Mouse (Mus musculus) G1E-ER4 (cell line): Measurements from ENCODE around the gene Defb13. TPM values are rescaled to one million over a fixed set of nuclear protein-coding genes. Genes with fewer than 3 reads are reported as not detected.

Source experiments
- GATA1 ChIP-seq: IDR thresholded peaks from one replicate; pipeline ENCODE4 v1.8.0; 2012; ENCODE audit warnings: low read length, inconsistent platforms
- polyA plus RNA-seq: library from polyadenylated mRNA; stranded (reverse); fragments of >175 nt; gene quantifications from 2 replicates; pipeline ENCODE4 v1.2.3, GENCODE M21; 2012

The Defb13 gene
- polyA plus RNA-seq, 1 experiment, result not detected

- TF ChIP-seq GATA1, result no peak
These were observed 48.6 kb downstream of the Defb13 start for GRCm38 (mm10) chr8:21995181-21995580.

Other genes with a start within 250 kb of the Defb13 start
- gene AY761184, start 243.1 kb upstream of the Defb13 start, polyA plus RNA-seq, result not detected in 2 replicates
- gene Defa24, start 212.3 kb upstream of the Defb13 start, polyA plus RNA-seq, result not detected in 2 replicates
- not detected in 2 replicates for gene Defb50, start 123.2 kb upstream of the Defb13 start, polyA plus RNA-seq
- gene Defb2, start 106.8 kb upstream of the Defb13 start, polyA plus RNA-seq, result not detected in 2 replicates
- not detected in 2 replicates for gene Defb10, start 87.9 kb upstream of the Defb13 start, polyA plus RNA-seq
- not detected in 2 replicates for gene Defb9, start 61.3 kb upstream of the Defb13 start, polyA plus RNA-seq
- gene Defb11, start 40.4 kb upstream of the Defb13 start, polyA plus RNA-seq, result not detected in 2 replicates
- not detected in 2 replicates for gene Defb15, start 14.1 kb upstream of the Defb13 start, polyA plus RNA-seq
- gene Defb35, start 8.4 kb upstream of the Defb13 start, polyA plus RNA-seq, result not detected in 2 replicates
- gene Fam90a1a, start 12.0 kb downstream of the Defb13 start, polyA plus RNA-seq, result not detected in 2 replicates
- not detected in 2 replicates for gene Ccdc70, start 23.0 kb downstream of the Defb13 start, polyA plus RNA-seq
- gene Atp7b, start 113.5 kb downstream of the Defb13 start, polyA plus RNA-seq, result 15.2 and 15.5 TPM in 2 replicates
- gene Alg11, start 114.0 kb downstream of the Defb13 start, polyA plus RNA-seq, result 0.48 and 0.80 TPM in 2 replicates
- not detected in 2 replicates for gene Nek5, start 178.3 kb downstream of the Defb13 start, polyA plus RNA-seq
- 2.5 and 3.1 TPM in 2 replicates for gene Nek3, start 219.7 kb downstream of the Defb13 start, polyA plus RNA-seq
- gene Ckap2, start 239.1 kb downstream of the Defb13 start, polyA plus RNA-seq, result 6.7 and 10.0 TPM in 2 replicates
- 9.0 and 12.8 TPM in 2 replicates for gene Vps36, start 246.0 kb downstream of the Defb13 start, polyA plus RNA-seq